Mouse (Mus musculus) E14TG2a.4 (cell line): ENCODE measurements around the gene Vmn2r59.

ENCODE experiments used
- CTCF ChIP-seq: conservative IDR thresholded peaks from 2 replicates; pipeline ENCODE4 v1.5.1; 2014; ENCODE audit warnings: low read length
- POU5F1 ChIP-seq: IDR thresholded peaks from 2 replicates; pipeline ENCODE4 v1.6.1; 2014; ENCODE audit warnings: low read length, borderline replicate concordance

- TF ChIP-seq CTCF (no peak), POU5F1 (no peak)
These were observed 48.6 kb upstream of the Vmn2r59 start, which contains the start of gene Vmn2r60 for GRCm38 (mm10) chr7:42107470-42107869.
